ENCODE assay signal across 8 mouse cellular contexts in the genomic region with DNA sequence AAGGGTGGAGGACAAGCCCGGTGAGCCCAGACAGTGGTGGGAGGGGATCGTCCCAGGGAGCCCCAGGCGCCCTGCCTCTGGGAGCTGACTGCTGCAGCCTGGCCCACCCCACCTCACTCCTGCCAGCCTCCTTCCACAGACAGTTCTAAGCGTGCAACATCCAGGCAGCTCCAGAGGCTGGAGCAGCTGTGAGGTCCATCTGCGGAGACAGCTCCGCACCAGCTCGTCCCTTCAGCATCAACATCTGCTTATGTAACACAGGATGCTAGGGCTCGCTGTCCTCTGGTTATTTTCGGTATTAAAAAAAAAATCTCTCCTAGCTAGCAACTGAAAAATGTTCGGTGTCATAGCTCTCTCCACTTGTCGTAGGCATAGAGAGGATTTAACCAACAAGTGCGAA. TPM values are rescaled to one million over a fixed set of nuclear protein-coding genes. Genes with fewer than 3 reads are reported as not detected.
DNase-seq lines count a peak whose midpoint lies in the region; ATAC-seq and TF ChIP-seq lines count a peak whose summit lies in the region.

No protein-coding gene starts in this region.

- no peak overlapping the region for H3K27ac ChIP-seq in kidney, adult 2 months (ENCODE audit: insufficient read depth, low read depth, low read length)
- peak overlapping the region; percentile 65 for H3K27ac ChIP-seq in hindbrain, embryonic 15.5 days (replicated peaks)
- H3K27ac ChIP-seq in limb, embryonic 10.5 days, result peak overlapping the region; percentile 46; the same call in 1 of the 2 replicates
- no peak overlapping the region for H3K27ac ChIP-seq in neural tube, embryonic 14.5 days (ENCODE audit: low read depth, low read length)

- no peaks in the 10 kb centered on the region for H3K4me1 ChIP-seq in kidney, adult 2 months (ENCODE audit: control insufficient read depth, insufficient read depth, low read length)
- peaks cover 16% of the 10 kb centered on the region for H3K4me1 ChIP-seq in hindbrain, embryonic 15.5 days (replicated peaks)
- H3K4me1 ChIP-seq in limb, embryonic 10.5 days, result peaks cover 16% of the 10 kb centered on the region
- H3K4me1 ChIP-seq in neural tube, embryonic 14.5 days (ENCODE audit: control insufficient read depth, insufficient read depth, low read length), result no peaks in the 10 kb centered on the region

- DNase-seq in kidney, adult 2 months, result peak; percentile 14
- no peak for DNase-seq in kidney, adult 9 months
- DNase-seq in cerebellum, adult 9-10 months, result peak; percentile 4
- peak; percentile 45 to 56 for DNase-seq in frontal cortex, postnatal 36 days (ENCODE audit: low spot score in 2 of 2)
- no peak for DNase-seq in limb, embryonic 10.5 days (ENCODE audit: low spot score)
- DNase-seq in spleen, postnatal 10 days (ENCODE audit: low spot score in 2 of 2), result no peak

- 16% methylated on average over 12 of the region's 12 CpGs for WGBS in kidney, adult 2 months
- WGBS in hindbrain, embryonic 15.5 days, result 18% methylated on average over 12 of the region's 12 CpGs
- WGBS in limb, embryonic 10.5 days, result 30% methylated on average over 12 of the region's 12 CpGs
- WGBS in neural tube, embryonic 14.5 days, result 19% methylated on average over 12 of the region's 12 CpGs

- peak overlapping the region; percentile 94 for H3K4me2 ChIP-seq in hindbrain, embryonic 15.5 days
- H3K4me2 ChIP-seq in neural tube, embryonic 14.5 days (ENCODE audit: low read depth, low read length), result peak overlapping the region; percentile 65

- TF ChIP-seq CTCF in kidney, adult 2 months (conservative IDR thresholded peaks at IDR 0.05; ENCODE audit: insufficient read depth, insufficient read length, low read depth, low read length), result no peak

- no peaks in the 10 kb centered on the region for H3K36me3 ChIP-seq in kidney, adult 2 months (ENCODE audit: control insufficient read depth, insufficient read depth, low read length)
- no peaks in the 10 kb centered on the region for H3K36me3 ChIP-seq in hindbrain, embryonic 15.5 days
- H3K36me3 ChIP-seq in limb, embryonic 10.5 days, result no peaks in the 10 kb centered on the region
- no peaks in the 10 kb centered on the region for H3K36me3 ChIP-seq in neural tube, embryonic 14.5 days (ENCODE audit: control insufficient read depth, insufficient read depth, low read length)

- no peaks in the 10 kb centered on the region for H3K27me3 ChIP-seq in kidney, adult 2 months (replicated peaks; ENCODE audit: control insufficient read depth, insufficient read depth, low read length)
- no peaks in the 10 kb centered on the region for H3K27me3 ChIP-seq in hindbrain, embryonic 15.5 days
- peaks cover 31% of the 10 kb centered on the region; the same call in 1 of the 2 replicates for H3K27me3 ChIP-seq in limb, embryonic 10.5 days (ENCODE audit: low read depth, poor library complexity, severe bottlenecking)
- no peaks in the 10 kb centered on the region for H3K27me3 ChIP-seq in neural tube, embryonic 14.5 days (ENCODE audit: control insufficient read depth, insufficient read depth, low read length)

- H3K4me3 ChIP-seq in kidney, adult 2 months (ENCODE audit: insufficient read depth, low read depth, low read length), result peak overlapping the region; percentile 27
- H3K4me3 ChIP-seq in hindbrain, embryonic 15.5 days, result peak overlapping the region; percentile 52
- H3K4me3 ChIP-seq in limb, embryonic 10.5 days, result peak overlapping the region; percentile 50
- H3K4me3 ChIP-seq in neural tube, embryonic 14.5 days (ENCODE audit: low read depth, low read length), result peak overlapping the region; percentile 35

- no peaks in the 10 kb centered on the region for H3K9me3 ChIP-seq in hindbrain, embryonic 15.5 days
- H3K9me3 ChIP-seq in limb, embryonic 10.5 days (replicated peaks), result no peaks in the 10 kb centered on the region
- no peaks in the 10 kb centered on the region for H3K9me3 ChIP-seq in neural tube, embryonic 14.5 days (ENCODE audit: control insufficient read depth, low read length)

- peak; percentile 86 for ATAC-seq in hindbrain, embryonic 15.5 days (ENCODE audit: low FRiP score, low read depth)
- ATAC-seq in neural tube, embryonic 14.5 days (ENCODE audit: low read depth), result peak; percentile 90

- peak overlapping the region; percentile 60 for H3K9ac ChIP-seq in hindbrain, embryonic 15.5 days
- peak overlapping the region; percentile 51 for H3K9ac ChIP-seq in neural tube, embryonic 14.5 days (replicated peaks; ENCODE audit: low read depth, low read length)

- TF ChIP-seq POLR2A in kidney, adult 2 months (IDR thresholded peaks at IDR 0.05; ENCODE audit: low read depth, low read length), result no peak

RNA-seq across cellular contexts. Expression of a gene that starts 0.7 kb away (rescaled TPM):
- 2.1 TPM in 2 replicates for polyA plus RNA-seq in kidney, adult 2 months (2012; rRNA removed)
- polyA plus RNA-seq in hindbrain, embryonic 15.5 days (2015; fragmentation: Nextera tagmentation; extraction: Ambion mirVana), result 5.1 and 6.1 TPM in 2 replicates
- polyA plus RNA-seq in limb, embryonic 10.5 days (2016; fragmentation: Nextera tagmentation; extraction: Ambion mirVana), result 0.11 and 1.8 TPM in 2 replicates
- 2.5 and 4.7 TPM in 2 replicates for polyA plus RNA-seq in neural tube, embryonic 14.5 days (2014; fragmentation: Nextera tagmentation; extraction: Ambion mirVana)

Comparison
In these comparisons a context has a peak if more than half of its experiments do, and no peak if none do; other contexts are left out.
1. DNase-seq: peak in kidney, adult 2 months (single experiment), cerebellum, adult 9-10 months (single experiment) and frontal cortex, postnatal 36 days (2 of 2); none in kidney, adult 9 months (single experiment), limb, embryonic 10.5 days (single experiment) and spleen, postnatal 10 days (0 of 2).
2. H3K27ac ChIP-seq: peak in hindbrain, embryonic 15.5 days (single experiment) and limb, embryonic 10.5 days (single experiment); none in kidney, adult 2 months (single experiment) and neural tube, embryonic 14.5 days (single experiment).
3. Peak in every context shown above with its lines, with median percentiles within 50 percentile points of each other: H3K4me3 ChIP-seq.